ENCODE assay signal across 13 mouse cellular contexts in genomic region chr4:9110355-9110754, GRCm38 (mm10).
DNase-seq lines count a peak whose midpoint lies in the region; ATAC-seq and TF ChIP-seq lines count a peak whose summit lies in the region.
"Had no signal": no experiment of that assay in that cellular context is flagged by ENCODE, and none has a peak within 500 bp of the region (broad histone marks: within the 10 kb centered on the region; RNA-seq: fewer than 3 reads in every experiment).

No protein-coding gene starts in this region.

- H3K4me3 ChIP-seq in stomach, postnatal 0 days (ENCODE audit: low read depth, low read length) = no peak overlapping the region
- H3K4me3 ChIP-seq: liver, embryonic 15.5 days had no signal

- H3K36me3 ChIP-seq in stomach, postnatal 0 days (ENCODE audit: control insufficient read depth, insufficient read depth, low read length) = no peaks in the 10 kb centered on the region
- H3K36me3 ChIP-seq: liver, embryonic 15.5 days had no signal

- H3K27me3 ChIP-seq in stomach, postnatal 0 days (ENCODE audit: control insufficient read depth, insufficient read depth, low read length) = no peaks in the 10 kb centered on the region
- H3K27me3 ChIP-seq: CH12.LX; liver, embryonic 15.5 days had no signal

- DNase-seq in heart, postnatal 4 days = peak; percentile 39
- DNase-seq in heart, postnatal 36 days = no peak
- DNase-seq in NIH3T3 (ENCODE audit: low read depth) = peak; percentile 70
- DNase-seq in fibroblast of lung, adult 2 months (ENCODE audit: low read depth) = peak; percentile 57
- DNase-seq in lung, postnatal 25 days (ENCODE audit: low spot score) = peak; percentile 57
- DNase-seq in right cerebral cortex, adult 18-20 months = no peak
- no peak for DNase-seq in spleen, adult 18-20 months
- DNase-seq in stomach, postnatal 0 days (ENCODE audit: low spot score) = no peak
- DNase-seq: gastrocnemius, postnatal 14 days; kidney, adult 8-10 months; thymus, postnatal 25 days had no signal

- no peak for TF ChIP-seq EP300 in stomach, postnatal 0 days (optimal IDR thresholded peaks at IDR 0.05)

- no peaks in the 10 kb centered on the region for H3K9me3 ChIP-seq in stomach, postnatal 0 days (ENCODE audit: control insufficient read depth, low read length)
- H3K9me3 ChIP-seq: liver, embryonic 15.5 days had no signal

- no peak overlapping the region for H3K9ac ChIP-seq in stomach, postnatal 0 days (ENCODE audit: low read length)
- H3K9ac ChIP-seq: liver, embryonic 15.5 days had no signal

- H3K4me1 ChIP-seq in stomach, postnatal 0 days (replicated peaks; ENCODE audit: control insufficient read depth, insufficient read depth) = no peaks in the 10 kb centered on the region

- H3K27ac ChIP-seq in stomach, postnatal 0 days (replicated peaks) = no peak overlapping the region
- H3K27ac ChIP-seq: liver, embryonic 15.5 days had no signal

- no peak for TF ChIP-seq CTCF in stomach, postnatal 0 days (IDR thresholded peaks at IDR 0.05; ENCODE audit: low read depth)

- intact Hi-C loops in heart, postnatal 36 days (cut with DNase I) = no loop called here

- H3K4me2 ChIP-seq in stomach, postnatal 0 days (replicated peaks; ENCODE audit: low read depth) = no peak overlapping the region
- H3K4me2 ChIP-seq: liver, embryonic 15.5 days had no signal

- 58% methylated on average over 7 of the region's 7 CpGs for WGBS in stomach, postnatal 0 days

- ATAC-seq in stomach, postnatal 0 days (ENCODE audit: low FRiP score, low TSS enrichment) = no peak

Comparison
In these comparisons a context has a peak if more than half of its experiments do, and no peak if none do; other contexts are left out.
1. DNase-seq: peak in heart, postnatal 4 days (single experiment), NIH3T3 (single experiment), fibroblast of lung, adult 2 months (single experiment) and lung, postnatal 25 days (single experiment); none in heart, postnatal 36 days (0 of 2), right cerebral cortex, adult 18-20 months (single experiment), spleen, adult 18-20 months (0 of 2) and stomach, postnatal 0 days (single experiment).